Mouse (Mus musculus) megakaryocyte, embryonic 14.5 days (primary cell): ENCODE results near the gene Ppp1ca. TPM values are rescaled to one million over a fixed set of nuclear protein-coding genes. Genes with fewer than 3 reads are reported as not detected.
A peak's percentile ranks its signal among the peaks of the same experiment; 100 is the strongest.

Source experiments
- H3K27me3 ChIP-seq: replicated peaks from 2 replicates; pipeline ENCODE3; 2012; ENCODE audit warnings: inconsistent platforms
- H3K36me3 ChIP-seq: replicated peaks from 2 replicates; pipeline ENCODE3; 2012; ENCODE audit warnings: low read length, inconsistent platforms, mixed read lengths
- H3K4me1 ChIP-seq: 2 replicates; pipeline ENCODE4 v1.6.1; 2012; ENCODE audit warnings: inconsistent platforms
- H3K4me3 ChIP-seq: replicated peaks from 2 replicates; pipeline ENCODE3; 2012; ENCODE audit warnings: moderate library complexity, mild to moderate bottlenecking, inconsistent platforms
- H3K9me3 ChIP-seq: 2 replicates; pipeline ENCODE4 v1.6.1; 2012; ENCODE audit warnings: inconsistent platforms
- FLI1 ChIP-seq: IDR thresholded peaks from 2 replicates; pipeline ENCODE4 v1.6.1; 2012; ENCODE audit warnings: low read length, inconsistent platforms, mixed read lengths
- GATA1 ChIP-seq: IDR thresholded peaks from 3 replicates; pipeline ENCODE4 v1.6.1; 2012; ENCODE audit warnings: mixed read lengths, low read length, inconsistent platforms, borderline replicate concordance
- polyA plus RNA-seq: library from polyadenylated mRNA; stranded (reverse); fragments of >175 nt; gene quantifications from 2 replicates; pipeline ENCODE4 v1.2.3, GENCODE M21; 2012; ENCODE audit warnings: low replicate concordance; ENCODE audit not compliant: insufficient read depth

Gene Ppp1ca
- polyA plus RNA-seq, 1 experiment = 792 TPM

GRCm38 (mm10) chr19:4196048-4196447, 4.2 kb downstream of the Ppp1ca start:
- H3K4me1 ChIP-seq = peaks cover 82% of the 10 kb centered on the region
- H3K9me3 ChIP-seq = no peaks in the 10 kb centered on the region
- H3K27me3 ChIP-seq = no peaks in the 10 kb centered on the region
- peaks cover 82% of the 10 kb centered on the region for H3K36me3 ChIP-seq
- H3K4me3 ChIP-seq = no peak overlapping the region
- no peak for TF ChIP-seq GATA1
- no peak for TF ChIP-seq FLI1

GRCm38 (mm10) chr19:4196548-4196947, 4.7 kb downstream of the Ppp1ca start:
- TF ChIP-seq FLI1 (no peak), GATA1 (no peak)
- Histone ChIP-seq H3K36me3 (peaks cover 82% of the 10 kb centered on the region), H3K4me1 (peaks cover 82% of the 10 kb centered on the region)

GRCm38 (mm10) chr19:4197180-4197579, 5.3 kb downstream of the Ppp1ca start:
- no peak for TF ChIP-seq GATA1
- no peak for TF ChIP-seq FLI1
- H3K4me3 ChIP-seq = no peak overlapping the region
- H3K36me3 ChIP-seq = peaks cover 82% of the 10 kb centered on the region
- H3K27me3 ChIP-seq = no peaks in the 10 kb centered on the region
- no peaks in the 10 kb centered on the region for H3K9me3 ChIP-seq
- peaks cover 87% of the 10 kb centered on the region for H3K4me1 ChIP-seq

More at GRCm38 (mm10) chr19:4196548-4196947, 4.7 kb downstream of the Ppp1ca start:
- no peaks in the 10 kb centered on the region for H3K9me3 ChIP-seq
- no peaks in the 10 kb centered on the region for H3K27me3 ChIP-seq
- H3K4me3 ChIP-seq = no peak overlapping the region

GRCm38 (mm10) chr19:4201291-4201909, 9.5 kb downstream of the Ppp1ca start, which contains the start of gene Rad9a:
Gene Rad9a, minus strand, starts transcription at chr19:4201662.
- Histone ChIP-seq H3K9me3 (no peaks in the 10 kb centered on the region), H3K27me3 (peaks cover 17% of the 10 kb centered on the region), H3K4me3 (peak within 1 kb of the TSS; percentile 98), H3K4me1 (peaks cover 79% of the 10 kb centered on the region), H3K36me3 (peaks cover 44% of the 10 kb centered on the region)
- TF ChIP-seq FLI1 = no peak
- TF ChIP-seq GATA1 = no peak

GRCm38 (mm10) chr19:4202149-4202548, 10.3 kb downstream of the Ppp1ca start:
- Histone ChIP-seq H3K36me3 (peaks cover 36% of the 10 kb centered on the region), H3K27me3 (peaks cover 22% of the 10 kb centered on the region), H3K4me3 (peak overlapping the region; percentile 98), H3K4me1 (peaks cover 76% of the 10 kb centered on the region), H3K9me3 (no peaks in the 10 kb centered on the region)
- TF ChIP-seq FLI1 (no peak), GATA1 (no peak)

- TF ChIP-seq FLI1 (no peak), GATA1 (no peak)
- Histone ChIP-seq H3K4me3 (peak overlapping the region; percentile 80), H3K9me3 (no peaks in the 10 kb centered on the region), H3K36me3 (peaks cover 26% of the 10 kb centered on the region), H3K4me1 (peaks cover 69% of the 10 kb centered on the region), H3K27me3 (peaks cover 27% of the 10 kb centered on the region)
Observed at GRCm38 (mm10) chr19:4203148-4203547, 11.3 kb downstream of the Ppp1ca start.

GRCm38 (mm10) chr19:4203604-4204326, 11.9 kb downstream of the Ppp1ca start:
- Histone ChIP-seq H3K4me1 (peaks cover 73% of the 10 kb centered on the region), H3K27me3 (peaks cover 32% of the 10 kb centered on the region), H3K4me3 (peak overlapping the region; percentile 80), H3K9me3 (no peaks in the 10 kb centered on the region), H3K36me3 (peaks cover 20% of the 10 kb centered on the region)
- no peak for TF ChIP-seq FLI1
- TF ChIP-seq GATA1 = no peak

GRCm38 (mm10) chr19:4204889-4205288, 13.0 kb downstream of the Ppp1ca start:
- no peak overlapping the region for H3K4me3 ChIP-seq
- H3K9me3 ChIP-seq = no peaks in the 10 kb centered on the region
- peaks cover 9% of the 10 kb centered on the region for H3K36me3 ChIP-seq
- peaks cover 66% of the 10 kb centered on the region for H3K4me1 ChIP-seq
- TF ChIP-seq FLI1 = no peak
- TF ChIP-seq GATA1 = no peak
- peaks cover 40% of the 10 kb centered on the region for H3K27me3 ChIP-seq

- Histone ChIP-seq H3K9me3 (no peaks in the 10 kb centered on the region), H3K27me3 (peaks cover 60% of the 10 kb centered on the region), H3K36me3 (no peaks in the 10 kb centered on the region), H3K4me1 (peaks cover 48% of the 10 kb centered on the region), H3K4me3 (no peak overlapping the region)
- no peak for TF ChIP-seq GATA1
- TF ChIP-seq FLI1 = no peak
Observed at GRCm38 (mm10) chr19:4206971-4207370, 15.1 kb downstream of the Ppp1ca start.

- H3K9me3 ChIP-seq = no peaks in the 10 kb centered on the region
- peaks cover 75% of the 10 kb centered on the region for H3K27me3 ChIP-seq
- peak overlapping the region; percentile 8 for H3K4me3 ChIP-seq
- peaks cover 44% of the 10 kb centered on the region for H3K4me1 ChIP-seq
- no peak for TF ChIP-seq FLI1
- no peak for TF ChIP-seq GATA1
- no peaks in the 10 kb centered on the region for H3K36me3 ChIP-seq
Observed at GRCm38 (mm10) chr19:4208563-4208962, 16.7 kb downstream of the Ppp1ca start.
